Mouse (Mus musculus) limb, embryonic 15.5 days (tissue): ENCODE measurements around the gene Pln. TPM values are rescaled to one million over a fixed set of nuclear protein-coding genes. Genes with fewer than 3 reads are reported as not detected.

ENCODE experiments used
- polyA plus RNA-seq: library from polyadenylated mRNA; unstranded; fragments of >200 nt; fragmentation: Nextera tagmentation; extraction: Ambion mirVana; gene quantifications from 2 replicates; pipeline ENCODE4 v1.2.1, GENCODE M21; 2015

Pln gene
- polyA plus RNA-seq, 1 experiment from 2014 or later, result 1.4 TPM

Other genes starting within 250 kb of the Pln start
- gene Cep85l, start 42.3 kb downstream of the Pln start, polyA plus RNA-seq, result 5.9 and 6.8 TPM in 2 replicates